Mouse (Mus musculus) CD4-positive, CD25-positive, alpha-beta regulatory T cell, adult 2 months (primary cell): ENCODE data around the gene Trmt112.

ENCODE experiments used
- DNase-seq: peaks from one replicate; pipeline ENCODE4 v3.0.0-alpha.2; 2012; ENCODE audit warnings: low read depth, low spot score

The Trmt112 gene

DNA sequence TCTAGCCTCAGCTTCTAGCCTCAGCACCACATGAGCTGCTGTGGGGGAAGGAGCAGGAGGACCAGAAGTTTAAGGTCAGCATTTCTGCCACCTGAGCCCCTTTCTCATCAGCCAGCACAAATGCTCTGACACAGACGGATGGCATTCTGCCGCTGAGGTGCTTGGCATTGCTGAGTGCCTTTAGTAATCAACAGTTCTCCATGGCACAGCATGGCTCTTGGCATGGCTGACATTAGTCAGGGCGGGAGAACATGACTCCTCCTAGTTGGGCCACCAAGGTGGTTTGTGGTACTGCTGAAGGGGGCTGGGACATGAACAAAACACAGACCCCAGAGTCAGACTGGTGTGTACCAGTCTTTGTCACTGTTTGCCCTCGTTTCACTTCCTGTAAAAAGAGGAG, 38.7 kb downstream of the Trmt112 start:
- no peak for DNase-seq

DNA sequence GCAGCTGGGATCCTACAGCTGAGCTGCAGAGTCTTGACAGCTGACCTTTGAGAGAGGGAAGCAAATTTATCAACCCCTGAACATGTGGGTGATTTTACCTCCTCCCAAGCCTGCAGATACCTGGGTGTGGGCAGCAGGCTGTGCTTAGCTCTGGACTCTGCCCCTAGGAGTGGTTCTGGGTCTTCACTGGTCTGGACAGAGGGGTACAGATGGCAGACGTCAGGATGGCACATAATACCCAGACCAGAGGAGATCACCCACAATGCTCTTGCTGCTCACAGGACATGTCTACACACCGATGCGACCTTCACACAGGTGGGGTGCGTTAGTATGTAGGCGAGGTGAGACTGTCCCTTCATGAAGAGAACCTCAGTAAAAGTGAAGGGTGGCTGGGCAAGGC, 40.0 kb downstream of the Trmt112 start:
- DNase-seq: no peak

DNA sequence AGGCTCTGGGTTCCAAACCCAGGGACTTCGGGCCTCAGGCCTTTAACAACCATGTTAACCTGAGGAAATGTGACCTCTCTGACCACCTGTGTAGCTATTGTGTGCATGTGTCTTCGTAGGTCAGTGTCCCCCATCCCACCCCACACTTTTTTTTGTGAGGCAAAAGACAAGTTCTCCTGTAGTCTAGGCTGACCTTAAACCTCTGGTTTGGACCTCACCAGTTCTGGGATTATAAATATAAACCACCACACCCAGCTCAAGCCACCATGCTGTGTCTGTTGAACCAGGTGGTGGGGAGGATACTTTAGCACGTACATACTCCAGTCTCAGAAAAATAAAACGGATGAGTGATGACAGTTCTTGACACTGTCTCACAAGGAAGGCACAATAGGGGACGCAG, 40.5 kb downstream of the Trmt112 start:
- no peak for DNase-seq

DNA sequence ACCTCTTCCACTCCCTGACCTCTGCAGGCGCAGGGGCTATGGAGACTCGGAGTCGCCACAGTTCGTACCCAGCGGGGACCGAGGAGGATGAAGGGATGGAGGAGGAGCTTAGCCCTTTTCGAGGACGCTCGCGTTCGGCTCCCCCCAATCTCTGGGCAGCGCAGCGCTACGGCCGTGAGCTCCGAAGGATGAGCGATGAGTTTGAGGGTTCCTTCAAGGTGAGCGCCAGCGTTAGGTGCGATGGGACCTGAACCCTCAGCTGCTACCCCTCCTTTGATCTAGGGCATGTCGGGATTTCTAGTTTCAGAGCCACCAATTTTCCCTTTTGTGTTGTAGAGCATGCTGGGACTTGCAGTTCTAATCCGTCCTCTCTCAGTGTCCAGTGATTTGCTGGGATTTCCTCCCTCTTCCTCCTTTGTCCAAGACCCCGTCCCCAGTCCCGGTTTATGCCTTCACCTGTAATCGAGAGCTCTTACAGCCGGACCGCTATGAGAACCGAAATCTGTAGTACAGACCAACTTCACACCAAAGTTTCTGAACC, 41.2 kb downstream of the Trmt112 start:
- DNase-seq: peak; percentile 52

DNA sequence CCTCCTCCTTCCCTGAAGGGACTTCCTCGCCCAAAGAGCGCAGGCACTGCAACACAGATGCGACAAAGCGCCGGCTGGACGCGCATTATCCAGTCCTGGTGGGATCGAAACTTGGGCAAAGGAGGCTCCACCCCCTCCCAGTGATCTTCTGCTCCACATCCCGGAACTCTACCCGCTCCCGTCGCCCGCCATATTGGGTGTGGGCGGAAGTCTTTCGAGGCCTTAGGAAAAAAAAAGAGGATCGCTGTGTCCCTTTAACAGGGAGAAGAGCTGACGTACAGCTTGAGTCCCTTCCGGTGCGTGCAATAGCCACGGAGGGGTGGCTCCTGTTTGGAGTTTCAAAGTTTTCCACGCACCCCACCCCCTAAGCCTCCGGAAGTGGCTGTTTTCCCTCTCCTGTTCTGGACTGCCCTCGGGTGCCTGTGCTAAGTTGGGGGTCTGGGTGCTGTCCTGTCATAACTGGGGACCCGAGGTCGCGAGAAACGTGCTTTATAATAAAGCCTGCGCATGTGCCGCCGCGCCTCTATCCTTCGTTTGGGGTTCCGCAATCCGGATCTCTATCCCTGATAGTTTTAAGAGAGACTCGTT, 42.0 kb downstream of the Trmt112 start:
- peak; percentile 81 for DNase-seq

DNA sequence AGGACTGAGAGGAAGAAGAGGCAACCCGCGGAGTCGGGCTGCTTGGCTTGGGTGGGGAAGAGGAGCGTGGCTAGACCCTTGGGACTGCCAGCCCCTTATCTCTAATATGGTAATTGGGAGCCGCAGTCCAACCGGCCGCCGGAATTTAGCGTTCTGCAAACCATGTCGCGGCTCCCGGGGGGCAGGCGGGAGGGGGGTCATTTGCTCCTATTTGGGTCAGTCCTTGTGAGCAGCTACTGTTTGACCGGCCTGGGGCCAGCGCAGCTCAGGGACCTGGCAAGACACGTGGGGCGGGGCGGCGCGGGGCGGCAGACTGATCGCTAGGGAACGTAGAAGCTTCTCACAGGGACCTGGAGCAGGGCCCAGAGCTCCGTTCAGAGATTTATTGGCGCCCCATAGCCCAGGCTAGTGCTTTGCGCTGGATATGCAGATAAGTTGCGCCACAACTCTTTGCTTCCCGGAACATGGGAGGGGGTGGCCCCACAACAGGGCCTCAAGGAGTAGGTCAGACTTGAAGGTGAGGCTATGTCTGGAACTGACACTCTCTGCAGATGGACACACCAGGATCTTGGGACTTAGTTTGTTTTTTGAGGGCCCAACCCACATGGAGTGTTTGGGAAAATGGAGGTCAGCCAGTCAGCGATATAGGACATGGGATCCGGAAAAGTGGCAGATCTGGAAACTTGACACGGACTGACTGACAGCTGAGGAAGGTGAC, 42.7 kb downstream of the Trmt112 start:
- DNase-seq: peak; percentile 57

DNA sequence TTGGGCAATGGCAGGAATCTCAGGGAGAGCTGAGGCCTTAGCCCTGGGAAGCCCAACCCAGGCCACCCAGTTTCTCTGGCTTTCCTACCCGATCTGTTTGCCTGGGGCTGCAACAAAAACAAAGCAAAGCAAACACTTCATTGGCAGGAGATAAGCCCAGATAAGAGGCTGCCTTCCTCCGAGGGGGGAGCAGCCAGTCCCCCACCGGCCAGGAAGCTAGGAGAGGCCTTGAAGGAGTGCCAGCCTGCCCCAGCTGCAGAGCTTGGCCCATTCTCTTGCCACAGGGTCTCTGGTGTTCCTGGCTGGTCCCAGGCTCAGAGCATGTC, 43.2 kb downstream of the Trmt112 start:
- DNase-seq: peak; percentile 42

DNA sequence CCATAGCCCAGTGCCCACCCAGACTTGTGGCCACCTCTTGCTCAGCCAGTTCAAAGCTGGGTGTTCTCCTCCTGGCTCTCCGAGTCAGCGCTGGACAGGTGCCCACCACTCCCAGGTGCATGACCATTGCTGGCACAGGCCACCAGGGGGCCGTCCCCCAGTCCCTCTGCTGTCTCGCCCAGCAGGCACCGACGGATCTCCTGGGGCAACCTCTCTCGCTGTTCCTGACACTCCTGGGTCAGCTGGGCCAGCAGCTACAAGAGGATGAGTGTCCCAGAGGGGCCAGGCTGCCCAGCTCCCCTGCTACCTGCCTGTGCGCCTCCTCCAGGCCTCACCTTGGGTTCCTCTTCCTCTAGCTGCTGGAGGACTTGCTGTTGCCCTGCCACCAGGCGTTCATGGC, 44.5 kb downstream of the Trmt112 start:
- DNase-seq: peak; percentile 54

DNA sequence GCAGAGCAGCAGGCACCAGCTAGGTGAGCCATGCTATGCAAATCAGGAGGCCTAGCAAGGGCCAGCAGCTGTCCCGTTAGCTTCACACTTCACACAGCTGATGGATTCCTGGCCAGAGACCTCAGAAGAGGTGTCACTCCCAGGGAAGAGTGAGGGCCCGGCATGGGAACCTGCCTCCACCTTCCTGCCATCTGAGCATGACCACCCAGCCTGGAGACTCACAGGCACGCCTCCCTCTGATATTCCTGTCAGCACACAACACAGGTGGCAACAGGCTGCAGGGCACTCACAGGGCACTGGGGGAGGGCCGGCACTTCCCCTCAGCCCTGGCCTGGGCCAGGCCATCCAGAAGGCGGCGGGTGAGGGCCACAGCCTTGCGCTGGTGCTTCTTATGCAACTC, 45.9 kb downstream of the Trmt112 start:
- DNase-seq: no peak

DNA sequence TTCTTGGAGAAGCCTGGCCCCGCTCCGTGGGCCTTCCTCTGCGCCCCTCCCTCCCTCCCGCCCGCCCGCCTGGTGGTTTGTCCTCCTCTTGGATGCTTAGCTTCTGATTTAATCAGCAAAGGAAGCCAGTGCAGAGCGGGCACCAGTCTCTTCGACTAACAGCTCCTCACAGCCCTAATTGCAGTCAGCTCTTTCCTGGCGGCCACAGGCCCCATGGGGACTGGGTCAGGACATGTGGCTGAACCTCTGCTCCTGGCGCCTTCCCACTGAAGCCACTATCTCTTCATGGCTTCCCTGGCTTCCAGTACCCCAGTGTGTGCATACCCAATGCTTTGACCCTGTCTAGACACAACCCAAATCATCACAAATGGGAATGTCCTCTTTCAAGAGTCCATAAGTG, 47.0 kb downstream of the Trmt112 start:
- no peak for DNase-seq
